ENCODE assay signal across 10 mouse cellular contexts in the genomic region with DNA sequence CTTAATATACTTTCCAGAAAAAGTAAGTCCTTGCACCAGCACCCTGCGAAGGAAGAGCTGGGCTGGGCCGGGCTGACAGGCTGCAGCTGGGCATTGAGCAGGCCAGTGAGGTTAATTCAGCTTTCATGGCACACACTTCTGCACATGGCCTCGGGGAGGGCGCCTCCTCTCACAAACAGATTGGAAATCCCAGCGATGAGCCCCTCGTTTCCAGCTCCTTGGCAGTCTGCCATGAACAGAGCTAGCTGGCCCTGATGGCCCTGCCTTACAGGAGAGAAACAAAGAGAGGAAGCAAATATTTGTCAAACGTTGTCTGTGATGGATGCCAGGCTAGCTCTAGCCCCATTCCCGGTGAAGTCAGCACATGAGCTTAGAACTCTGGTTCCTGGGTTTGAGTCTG.
DNase-seq lines count a peak whose midpoint lies in the region; ATAC-seq and TF ChIP-seq lines count a peak whose summit lies in the region.
"Had no signal": no experiment of that assay in that cellular context is flagged by ENCODE, and none has a peak within 500 bp of the region (broad histone marks: within the 10 kb centered on the region; RNA-seq: fewer than 3 reads in every experiment).

No protein-coding gene starts in this region.

- peaks cover 21% of the 10 kb centered on the region for H3K4me1 ChIP-seq in heart, embryonic 12.5 days (replicated peaks)
- no peaks in the 10 kb centered on the region for H3K4me1 ChIP-seq in heart, adult 2 months (ENCODE audit: control insufficient read depth, insufficient read depth, low read length)
- peaks cover 9% of the 10 kb centered on the region for H3K4me1 ChIP-seq in forebrain, embryonic 10.5 days
- peaks cover 23% of the 10 kb centered on the region for H3K4me1 ChIP-seq in midbrain, embryonic 14.5 days (ENCODE audit: control insufficient read depth, insufficient read depth, low read length)
- H3K4me1 ChIP-seq: liver, embryonic 15.5 days had no signal

- TF ChIP-seq EP300 in heart, adult 2 months (IDR thresholded peaks at IDR 0.05; ENCODE audit: insufficient read depth, low read depth, low read length), result no peak

- no peaks in the 10 kb centered on the region for H3K79me2 ChIP-seq in heart, adult 2 months (replicated peaks; ENCODE audit: control insufficient read depth, insufficient read depth, low read length)

- no peak overlapping the region for H3K9ac ChIP-seq in heart, embryonic 12.5 days
- no peak overlapping the region for H3K9ac ChIP-seq in heart, adult 2 months (ENCODE audit: low read depth, low read length)
- H3K9ac ChIP-seq in midbrain, embryonic 14.5 days (replicated peaks; ENCODE audit: low read length), result no peak overlapping the region
- H3K9ac ChIP-seq: embryonic facial prominence, embryonic 15.5 days; liver, embryonic 15.5 days had no signal

- no peak for DNase-seq in heart, adult 2 months
- DNase-seq in adrenal gland, postnatal 25 days, result peak; percentile 33
- no peak for DNase-seq in forebrain, embryonic 10.5 days (ENCODE audit: extremely low spot score, low spot score)
- DNase-seq in layer of hippocampus, adult 9-11 months, result peak; percentile 65
- peak; percentile 92 for DNase-seq in midbrain, embryonic 14.5 days
- no peak for DNase-seq in urinary bladder, adult 18-20 months (ENCODE audit: low spot score in 2 of 2)
- no peak for DNase-seq in gastrocnemius, adult 8-10 months (ENCODE audit: low spot score in 2 of 2)

- H3K4me3 ChIP-seq in heart, embryonic 12.5 days, result no peak overlapping the region
- no peak overlapping the region for H3K4me3 ChIP-seq in heart, adult 2 months
- H3K4me3 ChIP-seq in forebrain, embryonic 10.5 days, result no peak overlapping the region
- H3K4me3 ChIP-seq in midbrain, embryonic 14.5 days (replicated peaks; ENCODE audit: low read depth, low read length), result no peak overlapping the region
- H3K4me3 ChIP-seq: embryonic facial prominence, embryonic 15.5 days; liver, embryonic 15.5 days had no signal

- no peak for TF ChIP-seq CTCF in heart, adult 2 months (IDR thresholded peaks at IDR 0.05)

- H3K27me3 ChIP-seq in heart, embryonic 12.5 days (replicated peaks), result no peaks in the 10 kb centered on the region
- no peaks in the 10 kb centered on the region for H3K27me3 ChIP-seq in heart, adult 2 months (ENCODE audit: control insufficient read depth, insufficient read depth, low read length)
- no peaks in the 10 kb centered on the region for H3K27me3 ChIP-seq in forebrain, embryonic 10.5 days (ENCODE audit: poor library complexity, severe bottlenecking)
- no peaks in the 10 kb centered on the region for H3K27me3 ChIP-seq in midbrain, embryonic 14.5 days (ENCODE audit: control insufficient read depth, insufficient read depth, low read length)
- H3K27me3 ChIP-seq: embryonic facial prominence, embryonic 15.5 days; liver, embryonic 15.5 days had no signal

- peak; percentile 91 for ATAC-seq in heart, embryonic 12.5 days (ENCODE audit: insufficient number of reproducible peaks, low FRiP score)
- ATAC-seq in midbrain, embryonic 14.5 days (ENCODE audit: low FRiP score, low TSS enrichment), result peak; percentile 67

- H3K36me3 ChIP-seq in heart, embryonic 12.5 days, result no peaks in the 10 kb centered on the region
- H3K36me3 ChIP-seq in heart, adult 2 months (ENCODE audit: control insufficient read depth, insufficient read depth, low read length), result no peaks in the 10 kb centered on the region
- H3K36me3 ChIP-seq in forebrain, embryonic 10.5 days (replicated peaks), result no peaks in the 10 kb centered on the region
- H3K36me3 ChIP-seq in midbrain, embryonic 14.5 days (ENCODE audit: control insufficient read depth, insufficient read depth, low read length), result no peaks in the 10 kb centered on the region
- H3K36me3 ChIP-seq: embryonic facial prominence, embryonic 15.5 days; liver, embryonic 15.5 days had no signal

- TF ChIP-seq POLR2A in heart, adult 2 months (IDR thresholded peaks at IDR 0.05; ENCODE audit: insufficient read depth, low read depth, low read length), result no peak

- 13% methylated on average over 8 of the region's 8 CpGs for WGBS in heart, embryonic 12.5 days
- WGBS in heart, adult 2 months, result 12% methylated on average over 8 of the region's 8 CpGs
- WGBS in forebrain, embryonic 10.5 days, result 75% methylated on average over 8 of the region's 8 CpGs
- 19% methylated on average over 8 of the region's 8 CpGs for WGBS in midbrain, embryonic 14.5 days

- no peaks in the 10 kb centered on the region for H3K9me3 ChIP-seq in heart, embryonic 12.5 days (replicated peaks)
- no peaks in the 10 kb centered on the region for H3K9me3 ChIP-seq in forebrain, embryonic 10.5 days
- H3K9me3 ChIP-seq in midbrain, embryonic 14.5 days (ENCODE audit: control insufficient read depth, low read length), result no peaks in the 10 kb centered on the region
- H3K9me3 ChIP-seq: embryonic facial prominence, embryonic 15.5 days; liver, embryonic 15.5 days had no signal

- peak overlapping the region; percentile 41 for H3K27ac ChIP-seq in heart, embryonic 12.5 days (ENCODE audit: poor library complexity, severe bottlenecking)
- H3K27ac ChIP-seq in heart, adult 2 months, result no peak overlapping the region
- peak overlapping the region; percentile 41; the same call in 1 of the 2 replicates for H3K27ac ChIP-seq in forebrain, embryonic 10.5 days
- H3K27ac ChIP-seq in midbrain, embryonic 14.5 days (replicated peaks; ENCODE audit: low read depth, low read length), result peak overlapping the region; percentile 73
- H3K27ac ChIP-seq: embryonic facial prominence, embryonic 15.5 days; liver, embryonic 15.5 days had no signal

- intact Hi-C loops in heart, adult 2 months (cut with DNase I), result no loop called here

- H3K4me2 ChIP-seq in heart, embryonic 12.5 days, result no peak overlapping the region
- no peak overlapping the region for H3K4me2 ChIP-seq in midbrain, embryonic 14.5 days (ENCODE audit: low read length)
- H3K4me2 ChIP-seq: embryonic facial prominence, embryonic 15.5 days; liver, embryonic 15.5 days had no signal

Comparison
In these comparisons a context has a peak if more than half of its experiments do, and no peak if none do; other contexts are left out.
1. DNase-seq: peak in adrenal gland, postnatal 25 days (single experiment), layer of hippocampus, adult 9-11 months (single experiment) and midbrain, embryonic 14.5 days (single experiment); none in heart, adult 2 months (0 of 2), forebrain, embryonic 10.5 days (single experiment), urinary bladder, adult 18-20 months (0 of 2) and gastrocnemius, adult 8-10 months (0 of 2).